Mouse (Mus musculus): ENCODE results near the gene Gm14137.

DNA sequence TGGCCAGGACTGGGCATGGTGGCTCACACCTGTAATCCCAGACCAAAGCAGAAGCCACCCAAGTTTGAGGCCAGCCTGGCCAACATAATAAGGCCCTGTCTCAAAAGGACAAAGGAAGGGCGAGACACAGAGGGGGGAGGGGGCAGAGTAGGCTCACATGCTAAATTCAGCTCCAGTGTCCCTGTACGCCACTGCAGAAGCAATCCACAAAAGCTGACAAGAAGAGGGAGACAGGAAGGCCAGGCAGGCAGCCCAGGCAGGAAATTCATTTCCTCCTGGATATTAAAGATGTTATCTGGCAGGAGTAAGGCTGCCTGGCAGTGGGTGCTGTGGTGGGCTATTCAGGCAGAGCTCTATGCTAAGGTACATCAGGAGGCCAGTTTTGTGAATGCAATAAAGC is 13.1 kb upstream of the Gm14137 start:
- TF ChIP-seq CTCF (IDR thresholded peaks at IDR 0.05; ENCODE audit: extremely low read depth, insufficient read depth, insufficient read length, insufficient replicate concordance), result no peak
- no peak for TF ChIP-seq POLR2A (IDR thresholded peaks at IDR 0.05; ENCODE audit: low read depth, low read length)

Data from spleen, adult 2 months (tissue).